Mouse (Mus musculus) G1E-ER4 (cell line): ENCODE measurements around the gene Tmc5. TPM values are rescaled to one million over a fixed set of nuclear protein-coding genes. Genes with fewer than 3 reads are reported as not detected.

Source experiments
- GATA1 ChIP-seq: IDR thresholded peaks from one replicate; pipeline ENCODE4 v1.8.0; 2012; ENCODE audit warnings: low read length, inconsistent platforms
- polyA plus RNA-seq: library from polyadenylated mRNA; stranded (reverse); fragments of >175 nt; gene quantifications from 2 replicates; pipeline ENCODE4 v1.2.3, GENCODE M21; 2012

Gene Tmc5
- polyA plus RNA-seq, 1 experiment, result not detected

DNA sequence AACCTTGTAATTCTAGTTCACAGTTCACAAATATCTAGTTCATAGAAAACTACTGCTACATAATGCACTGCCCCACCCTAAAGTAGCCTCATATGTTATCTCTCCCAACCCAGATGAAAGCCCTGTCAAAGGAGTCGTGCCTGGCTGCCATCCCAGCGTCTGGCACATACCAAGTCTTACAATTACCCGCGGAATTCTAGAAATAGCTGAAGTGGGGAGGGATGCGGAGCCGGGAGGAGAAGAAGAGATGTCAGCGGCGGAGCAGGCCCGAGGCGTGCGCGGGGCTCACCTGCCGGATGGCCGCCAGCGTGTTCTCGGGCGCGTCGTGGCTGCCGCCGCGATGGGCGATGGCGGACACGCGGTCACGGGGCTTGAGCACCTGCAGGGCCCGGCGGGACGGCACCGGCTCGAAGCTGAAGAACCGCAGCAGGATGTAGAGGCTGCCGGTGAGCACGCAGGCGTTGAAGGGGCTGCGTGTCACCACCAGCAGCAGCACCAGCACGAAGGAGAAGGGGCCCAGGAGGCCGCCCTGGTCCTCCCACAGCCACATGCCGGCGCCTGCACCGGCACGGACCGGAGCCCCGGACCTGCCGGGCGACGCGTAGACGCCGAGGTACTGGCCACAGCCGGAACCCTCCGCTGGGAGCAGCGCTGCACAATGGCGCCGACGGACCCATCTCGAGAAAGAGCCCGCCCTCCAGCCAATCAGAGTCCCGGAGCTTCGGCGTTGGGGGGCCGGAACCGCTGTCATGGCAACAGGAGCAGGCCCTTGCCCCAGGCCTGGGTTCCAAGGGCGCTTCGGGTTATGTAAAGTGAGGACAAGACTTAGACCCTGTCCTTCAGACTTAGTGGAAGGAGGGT lies 108.2 kb downstream of the Tmc5 start, which contains the start of gene Gde1:
Gene Gde1 (minus strand): TSS at position 678 of the 861 bp plus-strand sequence.
- TF ChIP-seq GATA1, result no peak

DNA sequence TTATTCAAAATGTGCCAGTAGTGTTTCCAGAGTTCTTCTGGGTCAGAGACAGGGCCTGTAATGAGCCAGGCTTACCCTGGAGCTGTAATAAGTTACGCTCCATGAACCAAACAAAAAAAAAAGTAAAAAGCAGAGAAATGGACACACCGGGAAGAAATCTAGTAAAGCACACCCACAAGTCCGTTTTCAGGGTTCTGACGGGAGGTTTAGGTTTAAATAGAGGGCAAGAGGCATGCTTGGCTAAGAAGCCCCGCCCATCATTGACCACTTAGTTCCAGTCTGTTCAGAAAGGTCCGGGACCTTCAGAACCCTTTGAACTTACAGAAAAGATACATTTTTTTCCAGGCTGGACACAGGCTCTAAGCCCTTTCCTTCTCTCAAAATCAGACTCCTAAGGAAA lies 109.0 kb downstream of the Tmc5 start:
- no peak for TF ChIP-seq GATA1

- TF ChIP-seq GATA1, result no peak
Measured at GRCm38 (mm10) chr7:118706488-118706887, 109.4 kb downstream of the Tmc5 start.

- TF ChIP-seq GATA1, result no peak
Measured at GRCm38 (mm10) chr7:118707216-118707615, 110.1 kb downstream of the Tmc5 start.

DNA sequence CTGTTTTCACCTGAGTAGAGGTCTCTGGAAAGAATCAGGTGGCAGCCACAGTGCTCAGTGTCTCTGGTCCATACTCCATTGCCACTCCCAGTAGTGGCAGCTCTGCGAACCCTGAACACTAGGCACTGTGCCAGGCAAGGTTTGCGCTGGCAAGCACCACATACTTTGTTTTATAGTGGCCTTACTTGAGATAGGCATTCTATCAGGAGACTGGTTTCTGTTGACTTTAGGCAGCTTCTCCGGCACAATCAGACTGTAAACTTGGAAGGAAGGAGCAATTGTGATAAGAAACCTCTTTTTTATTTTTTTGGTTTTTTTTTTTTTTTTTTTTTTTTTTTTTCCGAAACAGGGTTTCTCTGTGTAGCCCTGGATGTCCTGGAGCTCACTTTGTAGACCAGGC lies 110.9 kb downstream of the Tmc5 start:
- TF ChIP-seq GATA1, result no peak

DNA sequence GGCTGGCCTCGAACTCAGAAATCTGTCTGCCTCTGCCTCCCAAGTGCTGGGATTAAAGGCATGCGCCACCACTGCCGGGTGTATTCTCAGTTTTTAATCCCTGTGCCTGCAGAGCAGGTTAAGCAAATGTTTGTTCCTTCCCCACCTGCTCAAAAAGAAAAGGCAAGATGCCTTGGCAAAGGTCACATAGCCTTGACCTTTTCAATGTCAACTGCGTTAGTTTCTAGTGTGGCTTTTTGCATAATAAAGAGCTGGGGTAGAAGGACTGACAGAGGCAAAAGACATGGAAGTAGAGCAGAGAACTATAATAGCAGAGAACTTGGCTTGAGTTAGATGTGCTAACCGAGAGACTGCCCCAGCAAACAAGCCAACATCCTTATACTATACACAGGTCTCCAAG lies 113.7 kb downstream of the Tmc5 start:
- TF ChIP-seq GATA1, result no peak

DNA sequence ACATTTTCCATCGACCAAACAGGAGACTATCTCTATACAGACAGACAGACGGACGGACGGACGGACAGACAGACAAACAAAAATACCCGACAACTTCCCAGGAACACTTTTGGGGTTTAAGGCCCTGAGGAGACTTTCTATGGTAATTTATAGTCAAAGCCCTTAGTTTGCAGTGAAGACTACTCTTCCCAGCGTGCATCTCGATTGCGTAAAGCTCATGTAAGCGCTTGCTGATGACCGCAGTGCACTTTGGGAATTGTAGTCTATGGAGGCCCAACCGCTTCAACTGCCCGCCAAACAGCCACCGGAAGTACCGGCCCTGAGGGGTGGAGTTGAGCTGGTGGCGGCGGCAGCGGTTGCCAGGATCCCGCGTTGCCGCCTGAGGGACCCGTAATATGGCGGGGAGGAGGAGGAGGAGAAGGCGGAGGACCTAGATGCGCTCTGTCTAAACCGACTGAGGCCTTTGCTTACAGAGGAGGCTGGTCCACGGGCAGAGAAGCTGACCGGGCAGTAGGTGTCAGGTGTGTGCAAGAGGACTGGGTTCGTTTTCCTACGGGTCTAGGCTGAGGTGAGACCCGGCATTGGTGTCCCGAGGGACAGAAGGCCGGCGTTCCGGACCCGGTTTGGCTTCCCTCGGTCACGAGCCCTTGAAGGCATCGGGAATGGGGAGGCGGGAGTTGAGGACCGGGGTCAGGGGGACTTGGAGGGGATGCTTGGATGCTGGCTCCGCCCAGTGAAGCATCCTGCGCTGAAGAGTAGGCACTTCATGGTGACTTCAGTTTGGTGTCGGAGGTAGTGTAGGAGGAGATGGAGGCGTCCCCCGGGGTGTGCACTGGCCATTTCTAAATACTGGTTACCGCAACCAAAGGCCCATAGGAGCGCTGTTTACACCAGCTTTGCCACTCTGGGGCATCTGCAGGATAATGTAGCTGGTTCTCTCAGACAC lies 115.4 kb downstream of the Tmc5 start, which contains the start of gene Ccp110:
Gene Ccp110 (plus strand): TSS at position 325 of the 946 bp plus-strand sequence.
- TF ChIP-seq GATA1, result no peak

- TF ChIP-seq GATA1, result no peak
Measured at GRCm38 (mm10) chr7:118714873-118715272, 117.8 kb downstream of the Tmc5 start.

- TF ChIP-seq GATA1, result no peak
Measured at GRCm38 (mm10) chr7:118718066-118718465, 121.0 kb downstream of the Tmc5 start.

GRCm38 (mm10) chr7:118723927-118724326 lies 126.8 kb downstream of the Tmc5 start:
- TF ChIP-seq GATA1, result no peak

Other genes starting within 250 kb of the Tmc5 start
- gene Syt17, start 149.1 kb upstream of the Tmc5 start, polyA plus RNA-seq, result not detected in 2 replicates
- gene Itpripl2, start 105.3 kb upstream of the Tmc5 start, polyA plus RNA-seq, result not detected in 2 replicates
- gene Coq7, start 63.9 kb upstream of the Tmc5 start, polyA plus RNA-seq, result 35.3 and 48.4 TPM in 2 replicates
- not detected in 2 replicates for gene Tmc7, start 12.6 kb upstream of the Tmc5 start, polyA plus RNA-seq
- gene Gde1, start 108.5 kb downstream of the Tmc5 start, polyA plus RNA-seq, result 25.4 and 35.9 TPM in 2 replicates
- gene Ccp110, start 115.3 kb downstream of the Tmc5 start, polyA plus RNA-seq, result 1.0 and 1.2 TPM in 2 replicates
- gene Vps35l, start 142.9 kb downstream of the Tmc5 start, polyA plus RNA-seq, result 8.0 and 21.0 TPM in 2 replicates